ENCODE assay signal across 10 mouse cellular contexts in genomic region chr9:63610231-63610630, GRCm38 (mm10). TPM values are rescaled to one million over a fixed set of nuclear protein-coding genes. Genes with fewer than 3 reads are reported as not detected.
DNase-seq lines count a peak whose midpoint lies in the region; ATAC-seq and TF ChIP-seq lines count a peak whose summit lies in the region.
"Had no signal": no experiment of that assay in that cellular context is flagged by ENCODE, and none has a peak within 500 bp of the region (broad histone marks: within the 10 kb centered on the region; RNA-seq: fewer than 3 reads in every experiment).

No protein-coding gene starts in this region.

- peak; percentile 2; the same call in 1 of the 2 replicates for TF ChIP-seq RAD21 in MEL (IDR thresholded peaks at IDR 0.05; ENCODE audit: low read depth, low read length)

- 86% methylated on average over 6 of the region's 6 CpGs for WGBS in kidney, embryonic 15.5 days
- 79% methylated on average over 6 of the region's 6 CpGs for WGBS in limb, embryonic 12.5 days
- 77% methylated on average over 6 of the region's 6 CpGs for WGBS in thymus, adult 2 months

- no peak overlapping the region for H3K9ac ChIP-seq in kidney, embryonic 15.5 days
- no peak overlapping the region for H3K9ac ChIP-seq in MEL (ENCODE audit: control insufficient read depth, low read depth, low read length, poor library complexity, severe bottlenecking)
- H3K9ac ChIP-seq in limb, embryonic 12.5 days (replicated peaks), result no peak overlapping the region
- H3K9ac ChIP-seq: forebrain, embryonic 15.5 days; lung, embryonic 15.5 days had no signal

- no peak for TF ChIP-seq POLR2A in MEL (IDR thresholded peaks at IDR 0.05; ENCODE audit: control insufficient read depth in 1 of 2, insufficient read depth in 1 of 2, low read depth in 1 of 2, low read length in 2 of 2, poor library complexity in 1 of 2)
- no peak for TF ChIP-seq POLR2A in thymus, adult 2 months (IDR thresholded peaks at IDR 0.05; ENCODE audit: control insufficient read depth, extremely low read depth, insufficient read depth, low read length, poor library complexity)

- no peak for ATAC-seq in kidney, embryonic 15.5 days (replicated peaks; ENCODE audit: low FRiP score)
- no peak for ATAC-seq in limb, embryonic 12.5 days (ENCODE audit: insufficient number of reproducible peaks, insufficient read depth, low FRiP score, low TSS enrichment, low read depth)
- ATAC-seq: forebrain, embryonic 15.5 days had no signal

- peaks cover 50% of the 10 kb centered on the region for H3K4me1 ChIP-seq in kidney, embryonic 15.5 days
- H3K4me1 ChIP-seq in MEL (ENCODE audit: control insufficient read depth in 1 of 2, insufficient read depth in 2 of 2, low read length in 2 of 2), result peaks cover 0 to 5% of the 10 kb centered on the region in 2 experiments; a peak in 1 of 4 replicates
- H3K4me1 ChIP-seq in limb, embryonic 12.5 days (replicated peaks), result peaks cover 70% of the 10 kb centered on the region
- peaks cover 49% of the 10 kb centered on the region for H3K4me1 ChIP-seq in thymus, adult 2 months (replicated peaks; ENCODE audit: control insufficient read depth, insufficient read depth, low read length)

- no peak for DNase-seq in kidney, adult 11 months
- DNase-seq in A20 (ENCODE audit: low read depth, low spot score) (peak; percentile 14), MEL (ENCODE audit: low read depth, low spot score) (no peak)
- no peak for DNase-seq in thymus, adult 2 months
- no peak for DNase-seq in spleen, postnatal 4 days (ENCODE audit: low spot score in 2 of 2)

- no peak for TF ChIP-seq EP300 in MEL (IDR thresholded peaks at IDR 0.05; ENCODE audit: low read depth in 1 of 2, low read length in 2 of 2)

- H3K27ac ChIP-seq in kidney, embryonic 15.5 days, result 0 out of 2 replicates have a peak overlapping the region, but pooled peaks have one; percentile 69
- no peak overlapping the region for H3K27ac ChIP-seq in MEL (ENCODE audit: control insufficient read depth, low read depth, low read length)
- peak overlapping the region; percentile 84 for H3K27ac ChIP-seq in limb, embryonic 12.5 days
- H3K27ac ChIP-seq in thymus, adult 2 months (ENCODE audit: control insufficient read depth, insufficient read depth, low read length), result no peak overlapping the region
- H3K27ac ChIP-seq: forebrain, embryonic 15.5 days had no signal

- H3K4me3 ChIP-seq in kidney, embryonic 15.5 days (replicated peaks), result no peak overlapping the region
- no peak overlapping the region for H3K4me3 ChIP-seq in MEL (ENCODE audit: control insufficient read depth in 1 of 2, insufficient read depth in 1 of 2, low read depth in 2 of 2, low read length in 2 of 2)
- H3K4me3 ChIP-seq in limb, embryonic 12.5 days (replicated peaks), result no peak overlapping the region
- H3K4me3 ChIP-seq in thymus, adult 2 months (ENCODE audit: control insufficient read depth, insufficient read depth, low read length), result no peak overlapping the region
- H3K4me3 ChIP-seq: forebrain, embryonic 15.5 days; lung, embryonic 15.5 days had no signal

- TF ChIP-seq CTCF in MEL (IDR thresholded peaks at IDR 0.05 in 2 of 3, conservative IDR thresholded peaks at IDR 0.05 in 1 of 3; ENCODE audit: control insufficient read depth in 1 of 3, insufficient read depth in 1 of 3, low read depth in 2 of 3, low read length in 3 of 3, poor library complexity in 1 of 3, severe bottlenecking in 1 of 3), result peak; percentile 31 to 34 (median 33); a peak in 5 of 6 replicates
- no peak for TF ChIP-seq CTCF in thymus, adult 2 months (IDR thresholded peaks at IDR 0.05; ENCODE audit: borderline replicate concordance, control insufficient read depth, extremely low read depth, insufficient read depth, low read length, poor library complexity)

- no peaks in the 10 kb centered on the region for H3K27me3 ChIP-seq in kidney, embryonic 15.5 days
- H3K27me3 ChIP-seq in MEL (ENCODE audit: control insufficient read depth in 1 of 2, insufficient read depth in 2 of 2, low read length in 2 of 2), result no peaks in the 10 kb centered on the region
- no peaks in the 10 kb centered on the region for H3K27me3 ChIP-seq in limb, embryonic 12.5 days
- H3K27me3 ChIP-seq in thymus, adult 2 months (ENCODE audit: control insufficient read depth, insufficient read depth, low read length), result no peaks in the 10 kb centered on the region
- H3K27me3 ChIP-seq: forebrain, embryonic 15.5 days; lung, embryonic 15.5 days had no signal

- no peak overlapping the region for H3K4me2 ChIP-seq in kidney, embryonic 15.5 days
- H3K4me2 ChIP-seq in limb, embryonic 12.5 days, result no peak overlapping the region
- H3K4me2 ChIP-seq: forebrain, embryonic 15.5 days; lung, embryonic 15.5 days had no signal

- peaks cover 29% of the 10 kb centered on the region for H3K79me2 ChIP-seq in MEL (ENCODE audit: control insufficient read depth, insufficient read depth, low read length, poor library complexity)

- no peaks in the 10 kb centered on the region for H3K9me3 ChIP-seq in kidney, embryonic 15.5 days (replicated peaks)
- no peaks in the 10 kb centered on the region for H3K9me3 ChIP-seq in MEL (replicated peaks; ENCODE audit: insufficient read depth, low read length)
- no peaks in the 10 kb centered on the region for H3K9me3 ChIP-seq in limb, embryonic 12.5 days
- H3K9me3 ChIP-seq: forebrain, embryonic 15.5 days; lung, embryonic 15.5 days had no signal

- H3K36me3 ChIP-seq in kidney, embryonic 15.5 days, result no peaks in the 10 kb centered on the region
- H3K36me3 ChIP-seq in MEL (ENCODE audit: control insufficient read depth in 1 of 2, insufficient read depth in 2 of 2, low read length in 2 of 2), result peaks cover 0 to 8% of the 10 kb centered on the region in 2 experiments; a peak in 1 of 4 replicates
- H3K36me3 ChIP-seq in limb, embryonic 12.5 days, result no peaks in the 10 kb centered on the region
- H3K36me3 ChIP-seq in thymus, adult 2 months (ENCODE audit: control insufficient read depth, insufficient read depth, low read length), result no peaks in the 10 kb centered on the region
- H3K36me3 ChIP-seq: forebrain, embryonic 15.5 days; lung, embryonic 15.5 days had no signal

TF ChIP-seq in MEL, 35 proteins besides CTCF, POLR2A, EP300 and RAD21:
- no peak for TF ChIP-seq BHLHE40 (IDR thresholded peaks at IDR 0.05; ENCODE audit: borderline replicate concordance, low read depth, low read length)
- no peak for TF ChIP-seq E2F4 (IDR thresholded peaks at IDR 0.05; ENCODE audit: borderline replicate concordance, low read depth, low read length)
- TF ChIP-seq GATA1 (IDR thresholded peaks at IDR 0.05; ENCODE audit: low read depth, low read length), result no peak
- TF ChIP-seq ELF1 (IDR thresholded peaks at IDR 0.05; ENCODE audit: low read depth, low read length), result no peak
- no peak for TF ChIP-seq MAZ (IDR thresholded peaks at IDR 0.05; ENCODE audit: low read depth, low read length)
- TF ChIP-seq KAT2A (conservative IDR thresholded peaks at IDR 0.05; ENCODE audit: low read depth, low read length), result no peak
- no peak for TF ChIP-seq USF1 (IDR thresholded peaks at IDR 0.05; ENCODE audit: low read depth, low read length)
- TF ChIP-seq POLR2AphosphoS2 (IDR thresholded peaks at IDR 0.05; ENCODE audit: low read length), result no peak
- TF ChIP-seq MYB (IDR thresholded peaks at IDR 0.05; ENCODE audit: low read depth, low read length), result no peak
- TF ChIP-seq POLR2AphosphoS5 (IDR thresholded peaks at IDR 0.05; ENCODE audit: borderline replicate concordance, low read depth, low read length), result no peak
- TF ChIP-seq CHD1 (IDR thresholded peaks at IDR 0.05; ENCODE audit: low read depth, low read length), result no peak
- TF ChIP-seq MEF2A (IDR thresholded peaks at IDR 0.05; ENCODE audit: extremely low read depth, insufficient replicate concordance, low read depth, low read length, poor library complexity, severe bottlenecking), result no peak
- no peak for TF ChIP-seq UBTF (IDR thresholded peaks at IDR 0.05; ENCODE audit: borderline replicate concordance, insufficient read depth, low read depth, low read length)
- no peak for TF ChIP-seq NELFE (IDR thresholded peaks at IDR 0.05; ENCODE audit: low read depth, low read length)
- TF ChIP-seq RCOR1 (IDR thresholded peaks at IDR 0.05; ENCODE audit: low read depth, low read length), result no peak
- no peak for TF ChIP-seq NRF1 (IDR thresholded peaks at IDR 0.05; ENCODE audit: insufficient read depth, low read depth, low read length, poor library complexity, severe bottlenecking)
- no peak for TF ChIP-seq MAFK (IDR thresholded peaks at IDR 0.05; ENCODE audit: borderline replicate concordance, low read depth, low read length)
- no peak for TF ChIP-seq ZKSCAN1 (IDR thresholded peaks at IDR 0.05; ENCODE audit: low read depth, low read length)
- no peak for TF ChIP-seq TBP (IDR thresholded peaks at IDR 0.05; ENCODE audit: low read depth, low read length)
TF ChIP-seq in MEL: peak in this region for 0.

RNA-seq across cellular contexts. Expression of gene Aagab, which starts 7.8 kb away (rescaled TPM):
- polyA plus RNA-seq in kidney, embryonic 15.5 days (2015; fragmentation: Nextera tagmentation; extraction: Ambion mirVana), result 32.7 and 33.3 TPM in 2 replicates
- total RNA-seq in MEL (2012; rRNA removed), result 15.1 and 16.1 TPM in 2 replicates
- 10 to 100 TPM in 1 of 2 experiments, not detected in 1; 27.4 TPM for polyA plus RNA-seq in MEL (2012; ENCODE audit: insufficient read depth in 1 of 2, insufficient read length in 2 of 2, low read depth in 1 of 2, low replicate concordance in 2 of 2, missing spikeins in 1 of 2)
- 29.5 and 30.1 TPM in 2 replicates for polyA plus RNA-seq in limb, embryonic 12.5 days (2016; fragmentation: Nextera tagmentation; extraction: Ambion mirVana)
- 39.5 and 46.5 TPM in 2 replicates for polyA plus RNA-seq in thymus, adult 2 months (2012; rRNA removed)

RNA-seq across cellular contexts. Expression of gene Iqch, which starts 7.9 kb away (rescaled TPM):
- polyA plus RNA-seq in kidney, embryonic 15.5 days (2015; fragmentation: Nextera tagmentation; extraction: Ambion mirVana), result 0.04 TPM in 1 of 2 replicates, not detected in the other
- not detected in 2 replicates for total RNA-seq in MEL (2012; rRNA removed)
- not detected for polyA plus RNA-seq in MEL (2012; ENCODE audit: insufficient read depth in 1 of 2, insufficient read length in 2 of 2, low read depth in 1 of 2, low replicate concordance in 2 of 2, missing spikeins in 1 of 2)
- polyA plus RNA-seq in limb, embryonic 12.5 days (2016; fragmentation: Nextera tagmentation; extraction: Ambion mirVana), result 0.19 and 0.34 TPM in 2 replicates
- 0.08 and 0.16 TPM in 2 replicates for polyA plus RNA-seq in thymus, adult 2 months (2012; rRNA removed)
- total RNA-seq: heart, postnatal 10 days had no signal

Comparison
In these comparisons a context has a peak if more than half of its experiments do, and no peak if none do; other contexts are left out.
1. H3K27ac ChIP-seq: peak in kidney, embryonic 15.5 days (single experiment) and limb, embryonic 12.5 days (single experiment); none in MEL (single experiment) and thymus, adult 2 months (single experiment).